Mouse (Mus musculus): Measurements from ENCODE around the gene Ccdc107. TPM values are rescaled to one million over a fixed set of nuclear protein-coding genes. Genes with fewer than 3 reads are reported as not detected.

Ccdc107 gene
- polyA plus RNA-seq (2017; shearing (Covaris generic)), result 64.2 TPM

DNA sequence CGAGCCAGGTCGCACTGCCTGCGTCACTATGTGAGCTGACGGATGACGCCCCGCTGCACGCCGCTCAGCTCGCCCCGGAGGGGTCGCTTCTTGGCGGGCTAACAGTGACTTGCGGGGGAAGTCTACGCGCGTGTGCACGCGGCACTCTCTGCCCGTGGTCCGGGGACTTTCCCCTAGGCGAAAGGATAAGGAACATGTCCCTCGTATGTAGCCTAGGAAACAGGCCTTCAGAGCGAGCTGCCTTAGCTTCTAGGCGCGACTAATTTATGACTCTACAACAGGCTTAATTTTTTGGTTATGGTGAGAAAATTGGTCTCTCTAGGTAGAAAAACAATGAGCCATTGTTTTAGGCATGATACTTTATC lies at the start of gene Ccdc107:
TSS of gene Ccdc107 (plus strand) at position 80 of the 365 bp plus-strand sequence.

DNA sequence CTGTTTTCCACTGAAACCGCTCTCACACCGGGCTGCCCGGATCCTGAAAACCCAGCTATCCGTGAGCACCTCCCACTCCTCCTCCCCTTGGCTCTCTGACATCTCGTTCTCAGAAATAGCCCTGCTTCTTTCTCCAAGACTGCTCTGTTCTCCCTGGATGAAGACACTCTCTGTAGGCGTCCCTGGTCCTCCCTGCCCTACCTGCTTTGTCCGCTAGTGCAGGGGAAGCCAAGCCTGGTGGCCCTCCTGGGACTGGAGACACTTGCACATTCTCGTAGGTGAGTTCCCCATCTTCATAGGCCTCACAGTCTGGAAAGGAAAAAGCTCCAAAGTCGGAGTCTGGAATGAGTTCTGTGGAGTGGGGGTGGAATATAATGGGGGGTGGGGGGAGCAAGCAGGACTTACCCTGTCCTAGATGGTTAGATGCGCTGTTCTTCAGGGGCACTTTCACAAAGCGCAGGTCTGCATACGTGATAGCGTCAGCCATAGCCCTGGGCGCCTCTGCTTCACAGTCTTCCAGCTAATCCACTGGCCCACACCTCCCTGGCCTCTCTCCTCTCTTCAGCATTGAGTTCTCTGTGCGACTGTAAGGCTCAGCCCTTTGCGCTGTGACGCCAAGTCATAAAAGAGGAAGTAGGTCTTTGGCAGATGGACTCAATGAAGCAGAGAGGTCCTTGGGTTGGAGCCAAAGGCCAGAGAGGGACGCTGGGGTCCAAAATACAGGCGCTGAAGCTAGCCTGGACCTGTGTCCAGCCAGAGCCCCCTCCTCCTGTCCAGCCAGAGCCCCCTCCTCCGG lies 38.5 kb upstream of the Ccdc107 start, which contains the start of gene Cd72:
TSS of gene Cd72 (minus strand) at position 588 of the 796 bp plus-strand sequence.

DNA sequence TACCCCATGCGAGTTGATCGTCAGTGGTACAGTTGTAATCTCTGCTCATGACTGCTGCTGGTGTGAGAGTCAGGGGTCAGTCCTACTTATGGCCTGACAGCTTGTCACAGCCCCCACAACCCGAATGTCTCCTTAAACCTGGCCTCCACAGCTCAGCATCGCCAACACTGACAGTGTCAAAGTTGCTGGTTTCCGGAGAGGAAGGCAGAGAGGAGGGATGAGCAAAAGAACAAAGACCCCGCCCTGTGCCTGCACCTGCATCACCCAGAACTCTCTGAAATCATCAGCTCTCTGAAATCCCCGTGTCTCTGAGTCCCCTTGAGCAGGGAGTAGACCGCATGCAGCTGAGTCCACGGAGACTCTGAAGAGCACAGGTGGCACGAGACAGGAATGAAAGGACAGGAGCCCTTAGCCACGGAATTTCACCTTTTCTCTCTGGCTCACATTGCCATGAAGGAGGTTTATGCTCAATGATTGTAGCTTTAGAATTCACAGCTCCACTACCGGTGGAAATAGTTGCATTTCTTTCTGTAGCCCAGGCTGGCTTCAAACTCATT lies 9.1 kb upstream of the Ccdc107 start, which contains the start of gene Sit1:
TSS of gene Sit1 (minus strand) at position 200 of the 557 bp plus-strand sequence.

DNA sequence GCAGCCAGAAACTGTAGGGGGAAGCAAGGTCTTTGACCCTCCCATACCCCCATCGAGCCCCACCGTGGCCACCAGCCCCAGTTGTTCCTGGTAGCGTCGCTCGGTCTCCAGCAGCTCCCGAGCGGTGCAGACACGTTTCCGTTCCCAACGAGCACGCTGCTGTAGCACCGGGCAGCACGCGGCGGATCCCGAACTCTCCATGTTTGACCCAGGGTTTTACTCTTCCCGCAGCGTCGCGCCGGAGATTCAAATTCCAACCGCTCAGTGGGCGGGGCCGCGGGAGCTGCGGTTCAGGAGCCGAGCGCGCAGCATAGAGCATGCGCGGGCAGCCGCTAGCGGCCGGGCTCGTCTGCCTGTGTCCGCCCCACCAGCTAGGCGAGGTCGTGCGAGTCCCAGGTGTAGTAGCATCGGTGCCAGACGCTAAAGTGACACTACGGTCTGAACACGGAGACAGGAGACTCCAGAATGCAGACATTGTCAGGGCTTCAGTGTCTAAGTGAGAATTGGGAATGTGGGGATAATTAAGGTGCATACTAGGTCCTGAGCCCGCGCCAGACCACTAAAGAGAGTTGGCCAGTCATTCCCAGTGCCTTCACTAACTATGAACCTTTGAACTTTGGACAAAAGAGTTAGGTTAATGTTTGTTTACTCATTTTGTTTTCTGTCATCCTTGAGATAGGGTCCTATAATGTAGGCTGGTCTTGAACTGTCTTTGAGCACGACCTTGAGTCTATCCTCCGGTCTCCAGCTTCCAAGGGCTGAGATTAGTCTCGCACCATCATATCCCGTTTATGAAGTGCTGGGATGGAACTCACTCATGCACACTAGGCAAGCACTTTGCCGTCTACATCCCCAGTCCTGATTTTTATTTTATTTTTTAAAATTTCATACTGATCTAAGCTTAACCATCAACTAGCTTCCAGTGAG lies 7.0 kb downstream of the Ccdc107 start, which contains the start of gene Arhgef39:
TSS of gene Arhgef39 (minus strand) at position 289 of the 927 bp plus-strand sequence.

DNA sequence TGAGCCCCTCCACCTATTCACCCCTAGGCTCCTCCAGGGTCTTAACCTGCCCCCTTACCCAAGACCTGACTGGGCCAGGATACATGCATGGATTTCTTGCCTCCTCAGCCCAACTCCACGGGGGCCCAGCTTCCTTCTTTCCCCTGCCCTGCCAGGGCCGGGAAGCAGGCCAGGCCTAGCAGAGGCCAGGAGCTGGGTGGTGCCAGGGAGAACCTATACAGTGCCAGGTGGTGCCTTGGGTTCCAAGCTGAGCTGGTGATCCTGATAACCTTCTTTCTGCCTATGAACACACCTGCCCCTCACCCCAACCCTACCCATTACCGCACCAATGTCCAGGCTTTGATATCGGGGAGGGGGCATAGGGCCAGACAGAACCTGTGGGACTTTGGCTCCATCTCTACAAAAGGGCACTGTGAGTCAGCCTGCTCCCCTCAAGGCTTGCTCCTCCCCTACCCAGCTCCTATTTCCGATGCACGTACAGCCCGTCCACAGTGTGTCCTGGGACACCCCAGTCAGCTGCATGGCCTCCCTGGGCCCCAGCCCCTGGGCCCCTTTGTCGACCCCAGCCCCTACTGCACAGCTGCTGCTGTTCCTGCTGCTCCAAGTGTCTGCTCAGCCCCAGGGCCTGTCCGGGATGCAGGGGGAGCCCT lies 14.0 kb downstream of the Ccdc107 start, which contains the start of gene Car9:
TSS of gene Car9 (plus strand) at position 431 of the 650 bp plus-strand sequence.

Other genes starting within 250 kb of the Ccdc107 start
- gene Atp8b5, start 225.7 kb upstream of the Ccdc107 start, polyA plus RNA-seq (2017; shearing (Covaris generic)), result not detected
- gene Rusc2, start 110.9 kb upstream of the Ccdc107 start, polyA plus RNA-seq (2017; shearing (Covaris generic)), result not detected
- gene Fam166b, start 63.8 kb upstream of the Ccdc107 start, polyA plus RNA-seq (2017; shearing (Covaris generic)), result not detected
- gene Tesk1, start 51.0 kb upstream of the Ccdc107 start, polyA plus RNA-seq (2017; shearing (Covaris generic)), result 66.2 TPM
- 15.3 TPM for gene Cd72, start 38.3 kb upstream of the Ccdc107 start, polyA plus RNA-seq (2017; shearing (Covaris generic))
- 228 TPM for gene Sit1, start 9.2 kb upstream of the Ccdc107 start, polyA plus RNA-seq (2017; shearing (Covaris generic))
- 4.8 TPM for gene Arhgef39, start 6.8 kb downstream of the Ccdc107 start, polyA plus RNA-seq (2017; shearing (Covaris generic))
- gene Car9, start 14.1 kb downstream of the Ccdc107 start, polyA plus RNA-seq (2017; shearing (Covaris generic)), result 0.67 TPM
- gene Tpm2, start 30.9 kb downstream of the Ccdc107 start, polyA plus RNA-seq (2017; shearing (Covaris generic)), result not detected
- 58.4 TPM for gene Creb3, start 69.4 kb downstream of the Ccdc107 start, polyA plus RNA-seq (2017; shearing (Covaris generic))
- 223 TPM for gene Tln1, start 69.8 kb downstream of the Ccdc107 start, polyA plus RNA-seq (2017; shearing (Covaris generic))
- gene Rgp1, start 85.8 kb downstream of the Ccdc107 start, polyA plus RNA-seq (2017; shearing (Covaris generic)), result 7.0 TPM
- 30.8 TPM for gene Gba2, start 86.0 kb downstream of the Ccdc107 start, polyA plus RNA-seq (2017; shearing (Covaris generic))
- 2.5 TPM for gene Msmp, start 91.6 kb downstream of the Ccdc107 start, polyA plus RNA-seq (2017; shearing (Covaris generic))
- gene Npr2, start 139.0 kb downstream of the Ccdc107 start, polyA plus RNA-seq (2017; shearing (Covaris generic)), result not detected
- gene Spag8, start 160.7 kb downstream of the Ccdc107 start, polyA plus RNA-seq (2017; shearing (Covaris generic)), result not detected
- 56.2 TPM for gene Hint2, start 163.6 kb downstream of the Ccdc107 start, polyA plus RNA-seq (2017; shearing (Covaris generic))
- 1.3 TPM for gene Tmem8b, start 176.1 kb downstream of the Ccdc107 start, polyA plus RNA-seq (2017; shearing (Covaris generic))
- 0.67 TPM for gene Fam221b, start 176.2 kb downstream of the Ccdc107 start, polyA plus RNA-seq (2017; shearing (Covaris generic))
- gene Olfr70, start 207.9 kb downstream of the Ccdc107 start, polyA plus RNA-seq (2017; shearing (Covaris generic)), result not detected
- gene Olfr71, start 217.4 kb downstream of the Ccdc107 start, polyA plus RNA-seq (2017; shearing (Covaris generic)), result not detected
- gene Hrct1, start 234.3 kb downstream of the Ccdc107 start, polyA plus RNA-seq (2017; shearing (Covaris generic)), result not detected
- gene Spaar, start 237.1 kb downstream of the Ccdc107 start, polyA plus RNA-seq (2017; shearing (Covaris generic)), result 0.09 TPM